In the genomic region with DNA sequence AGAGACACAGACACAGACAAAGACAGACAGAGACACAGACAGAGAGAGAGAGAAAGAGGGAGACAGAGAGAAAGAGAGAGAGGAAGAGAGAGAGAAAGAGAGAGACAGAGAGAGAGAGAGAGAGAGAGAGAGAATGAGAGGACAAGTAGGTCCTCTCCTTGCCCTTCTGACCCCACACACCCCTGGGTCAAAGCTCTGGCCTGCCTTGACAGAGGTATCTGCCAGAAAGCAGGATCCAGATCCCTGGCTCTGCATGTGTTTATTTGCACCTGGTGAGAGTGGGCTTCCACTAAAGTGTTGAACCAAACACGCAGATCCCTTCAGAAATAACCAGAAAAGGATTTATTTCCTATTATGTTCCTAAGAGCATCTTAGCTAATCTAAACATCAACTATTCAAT, we compare ENCODE assay signal across 13 mouse cellular contexts.
"Had no signal": no experiment of that assay in that cellular context is flagged by ENCODE, and none has a peak within 500 bp of the region (broad histone marks: within the 10 kb centered on the region; RNA-seq: fewer than 3 reads in every experiment).

No protein-coding gene starts in this region.

- DNase-seq: kidney, postnatal 36 days; layer of hippocampus, adult 9-11 months; lung, adult 18-20 months; retina, postnatal 1 day; right cerebral cortex, postnatal 4 days; spleen, adult 18-20 months; thymus, adult 18-20 months; thymus, postnatal 14 days had no signal

- H3K27me3 ChIP-seq: limb, embryonic 13.5 days; midbrain, embryonic 12.5 days had no signal

- H3K27ac ChIP-seq: limb, embryonic 13.5 days; liver, embryonic 14.5 days; midbrain, embryonic 12.5 days; neural tube, embryonic 13.5 days had no signal

- H3K4me3 ChIP-seq: limb, embryonic 13.5 days; midbrain, embryonic 12.5 days; neural tube, embryonic 13.5 days had no signal

- H3K36me3 ChIP-seq: limb, embryonic 13.5 days; midbrain, embryonic 12.5 days; neural tube, embryonic 13.5 days had no signal

- ATAC-seq: midbrain, embryonic 16.5 days had no signal

- H3K9ac ChIP-seq: limb, embryonic 13.5 days; liver, embryonic 14.5 days; midbrain, embryonic 12.5 days; neural tube, embryonic 13.5 days had no signal

- H3K9me3 ChIP-seq: limb, embryonic 13.5 days; midbrain, embryonic 12.5 days; neural tube, embryonic 13.5 days had no signal

- H3K4me2 ChIP-seq: limb, embryonic 13.5 days; midbrain, embryonic 12.5 days; neural tube, embryonic 13.5 days had no signal
